Mouse (Mus musculus) lung, embryonic 16.5 days (tissue): ENCODE measurements around the gene Gm16181. TPM values are rescaled to one million over a fixed set of nuclear protein-coding genes. Genes with fewer than 3 reads are reported as not detected.
"Not testable (repeated sequence)": the region's sequence is repeated elsewhere in the genome, so short reads cannot be mapped to it uniquely, and the experiment has no call there.

Experiments
- ATAC-seq: fragments of 200-750 bp; cut with Nextera tagmentation; 2 replicates; pipeline ENCODE4 v1.8.0; 2017; ENCODE audit warnings: low read depth, mild to moderate bottlenecking, moderate library complexity
- H3K27ac ChIP-seq: fragments of 300-500 bp; sonication (generic); 2 replicates; pipeline ENCODE4 v1.5.1; 2014; ENCODE audit warnings: mild to moderate bottlenecking, control low read depth, low read length
- H3K27me3 ChIP-seq: fragments of 300-500 bp; sonication (generic); 2 replicates; pipeline ENCODE4 v1.6.1; 2014; ENCODE audit warnings: low read depth, low read length, mixed read lengths; ENCODE audit not compliant: control insufficient read depth, insufficient read depth
- H3K36me3 ChIP-seq: fragments of 300-500 bp; sonication (generic); 2 replicates; pipeline ENCODE4 v1.6.1; 2014; ENCODE audit warnings: low read length; ENCODE audit not compliant: control insufficient read depth, insufficient read depth
- H3K4me1 ChIP-seq: fragments of 300-500 bp; sonication (generic); replicated peaks from 2 replicates; pipeline ENCODE4 v1.6.1; 2014; ENCODE audit warnings: low read length, mixed read lengths; ENCODE audit not compliant: control insufficient read depth, insufficient read depth
- H3K4me2 ChIP-seq: fragments of 300-500 bp; sonication (generic); 2 replicates; pipeline ENCODE4 v1.6.1; 2014; ENCODE audit warnings: low read depth, low read length, control low read depth
- H3K4me3 ChIP-seq: fragments of 300-500 bp; sonication (generic); 2 replicates; pipeline ENCODE4 v1.5.1; 2014; ENCODE audit warnings: mild to moderate bottlenecking, low read length, control low read depth
- H3K9ac ChIP-seq: fragments of 300-500 bp; sonication (generic); 2 replicates; pipeline ENCODE4 v1.6.1; 2014; ENCODE audit warnings: low read length, control low read depth
- H3K9me3 ChIP-seq: fragments of 300-500 bp; sonication (generic); 2 replicates; pipeline ENCODE4 v1.6.1; 2016; ENCODE audit warnings: low read length; ENCODE audit not compliant: control insufficient read depth
- WGBS: fragments of 180-500 bp; shearing (Covaris S2); extraction: QIAGEN DNeasy Blood & Tissue Kit; methylation state at CpG from one replicate; pipeline ENCODE4 v1.1.7; 2014; 5-methylcytosine and 5-hydroxymethylcytosine counted together
- polyA plus RNA-seq: library from polyadenylated mRNA; unstranded; fragments of >200 nt; fragmentation: Nextera tagmentation; extraction: Ambion mirVana; gene quantifications from 2 replicates; pipeline ENCODE4 v1.2.1, GENCODE M21; 2015

The Gm16181 gene
- polyA plus RNA-seq, 1 experiment from 2014 or later, result 1.2 TPM

GRCm38 (mm10) chr17:35233114-35233980 lies 12.7 kb downstream of the Gm16181 start, which contains the start of gene Atp6v1g2:
TSS of gene Atp6v1g2 (plus strand) at chr17:35233660.
- Histone ChIP-seq H3K27ac (peak within 1 kb of the TSS; percentile 99), H3K27me3 (no peaks in the 10 kb centered on the region), H3K4me2 (peak within 1 kb of the TSS; percentile 66), H3K9ac (peak within 1 kb of the TSS; percentile 96), H3K4me3 (peak within 1 kb of the TSS; percentile 62), H3K9me3 (no peaks in the 10 kb centered on the region), H3K36me3 (peaks cover 25% of the 10 kb centered on the region), H3K4me1 (peaks cover 28% of the 10 kb centered on the region)
- 37% methylated on average over 18 of the region's 18 CpGs for WGBS
- peak; percentile 32 for ATAC-seq

- Histone ChIP-seq H3K36me3 (peaks cover 18% of the 10 kb centered on the region), H3K4me3 (peak overlapping the region; percentile 62), H3K4me1 (peaks cover 28% of the 10 kb centered on the region), H3K4me2 (peak overlapping the region; percentile 66), H3K9ac (peak overlapping the region; percentile 96), H3K27ac (peak overlapping the region; percentile 99)
- not testable (repeated sequence) for H3K27me3 ChIP-seq, ATAC-seq, H3K9me3 ChIP-seq
- 67% methylated on average over 7 of the region's 7 CpGs for WGBS
These were observed 13.5 kb downstream of the Gm16181 start for GRCm38 (mm10) chr17:35234090-35234489.

- Histone ChIP-seq H3K27me3 (no peaks in the 10 kb centered on the region), H3K9ac (peak overlapping the region; percentile 96), H3K36me3 (peaks cover 10% of the 10 kb centered on the region; the same call in 1 of the 2 replicates), H3K4me2 (peak overlapping the region; percentile 66), H3K9me3 (no peaks in the 10 kb centered on the region), H3K27ac (peak overlapping the region; percentile 99), H3K4me3 (peak overlapping the region; percentile 62), H3K4me1 (peaks cover 28% of the 10 kb centered on the region)
- peak; percentile 30 for ATAC-seq
- WGBS, result under 1% methylated on average over 31 of the region's 31 CpGs
These were observed 14.3 kb downstream of the Gm16181 start for GRCm38 (mm10) chr17:35234903-35235302.

GRCm38 (mm10) chr17:35235614-35236389 lies 15.2 kb downstream of the Gm16181 start, which contains the start of gene Nfkbil1:
TSS of gene Nfkbil1 (minus strand) at chr17:35235792.
- H3K9ac ChIP-seq, result peak within 1 kb of the TSS; percentile 96
- H3K4me3 ChIP-seq, result peak within 1 kb of the TSS; percentile 62
- H3K9me3 ChIP-seq, result no peaks in the 10 kb centered on the region
- peaks cover 6% of the 10 kb centered on the region; the same call in 1 of the 2 replicates for H3K36me3 ChIP-seq
- WGBS, result under 1% methylated on average over 35 of the region's 35 CpGs
- no peaks in the 10 kb centered on the region for H3K27me3 ChIP-seq
- peak; percentile 90 for ATAC-seq
- H3K4me2 ChIP-seq, result peak within 1 kb of the TSS; percentile 66
- peak within 1 kb of the TSS; percentile 99 for H3K27ac ChIP-seq
- H3K4me1 ChIP-seq, result peaks cover 35% of the 10 kb centered on the region

- H3K4me2 ChIP-seq, result peak overlapping the region; percentile 66
- peaks cover 2% of the 10 kb centered on the region; the same call in 1 of the 2 replicates for H3K36me3 ChIP-seq
- peaks cover 37% of the 10 kb centered on the region for H3K4me1 ChIP-seq
- no peaks in the 10 kb centered on the region for H3K27me3 ChIP-seq
- peak overlapping the region; percentile 96 for H3K9ac ChIP-seq
- no peaks in the 10 kb centered on the region for H3K9me3 ChIP-seq
- ATAC-seq, result peak; percentile 59
- peak overlapping the region; percentile 99 for H3K27ac ChIP-seq
- under 1% methylated on average over 18 of the region's 18 CpGs for WGBS
- H3K4me3 ChIP-seq, result peak overlapping the region; percentile 62
These were observed 15.7 kb downstream of the Gm16181 start for GRCm38 (mm10) chr17:35236390-35236746.

- 74% methylated on average over 9 of the region's 9 CpGs for WGBS
- Histone ChIP-seq H3K27me3 (no peaks in the 10 kb centered on the region), H3K4me1 (peaks cover 37% of the 10 kb centered on the region), H3K27ac (no peak overlapping the region), H3K9ac (no peak overlapping the region), H3K4me3 (no peak overlapping the region), H3K36me3 (peaks cover 2% of the 10 kb centered on the region; the same call in 1 of the 2 replicates), H3K9me3 (no peaks in the 10 kb centered on the region), H3K4me2 (no peak overlapping the region)
- no peak for ATAC-seq
These were observed 16.4 kb downstream of the Gm16181 start for GRCm38 (mm10) chr17:35236996-35237395.

GRCm38 (mm10) chr17:35237504-35237903 lies 16.9 kb downstream of the Gm16181 start:
- Histone ChIP-seq H3K4me2 (no peak overlapping the region), H3K9ac (no peak overlapping the region), H3K9me3 (no peaks in the 10 kb centered on the region), H3K4me1 (peaks cover 34% of the 10 kb centered on the region), H3K27me3 (no peaks in the 10 kb centered on the region), H3K4me3 (no peak overlapping the region), H3K27ac (no peak overlapping the region), H3K36me3 (peaks cover 2% of the 10 kb centered on the region; the same call in 1 of the 2 replicates)
- WGBS, result 84% methylated on average over 12 of the region's 12 CpGs
- no peak for ATAC-seq

- WGBS, result 68% methylated on average over 5 of the region's 5 CpGs
- no peak overlapping the region for H3K27ac ChIP-seq
- H3K4me2 ChIP-seq, result no peak overlapping the region
- no peaks in the 10 kb centered on the region for H3K27me3 ChIP-seq
- H3K4me3 ChIP-seq, result no peak overlapping the region
- H3K9ac ChIP-seq, result 0 out of 2 replicates have a peak overlapping the region, but pooled peaks have one; percentile 4
- peaks cover 16% of the 10 kb centered on the region for H3K36me3 ChIP-seq
- peaks cover 29% of the 10 kb centered on the region for H3K4me1 ChIP-seq
- ATAC-seq, result no peak
- H3K9me3 ChIP-seq, result no peaks in the 10 kb centered on the region
These were observed 19.1 kb downstream of the Gm16181 start for GRCm38 (mm10) chr17:35239700-35240099.
